Mouse (Mus musculus) midbrain, postnatal 0 days (tissue): ENCODE results near the gene Lin54. TPM values are rescaled to one million over a fixed set of nuclear protein-coding genes. Genes with fewer than 3 reads are reported as not detected.

Experiments
- ATAC-seq: fragments of 200-750 bp; cut with Nextera tagmentation; 2 replicates; pipeline ENCODE4 v1.8.0; 2017; ENCODE audit warnings: moderate number of reproducible peaks, mild to moderate bottlenecking, moderate TSS enrichment, moderate library complexity; ENCODE audit not compliant: low FRiP score
- DNase-seq: peaks from one replicate; pipeline ENCODE4 v3.0.0-alpha.2; 2015; ENCODE audit warnings: low spot score
- H3K27ac ChIP-seq: fragments of 300-500 bp; sonication (generic); 2 replicates; pipeline ENCODE4 v1.5.1; 2014; ENCODE audit warnings: low read depth, mild to moderate bottlenecking, low read length, mixed read lengths
- H3K27me3 ChIP-seq: fragments of 300-500 bp; sonication (generic); 2 replicates; pipeline ENCODE4 v1.6.1; 2014; ENCODE audit warnings: low read length, control low read depth, mixed read lengths; ENCODE audit not compliant: insufficient read depth
- H3K36me3 ChIP-seq: fragments of 300-500 bp; sonication (generic); 2 replicates; pipeline ENCODE4 v1.6.1; 2014; ENCODE audit warnings: low read length, control low read depth, mixed read lengths; ENCODE audit not compliant: insufficient read depth
- H3K4me1 ChIP-seq: fragments of 300-500 bp; sonication (generic); 2 replicates; pipeline ENCODE4 v1.6.1; 2014; ENCODE audit warnings: mild to moderate bottlenecking, control low read depth, antibody characterized with exemption, low read length, mixed read lengths; ENCODE audit not compliant: insufficient read depth
- H3K4me2 ChIP-seq: fragments of 300-500 bp; sonication (generic); 2 replicates; pipeline ENCODE4 v1.6.1; 2014; ENCODE audit warnings: low read depth, mild to moderate bottlenecking, low read length, mixed read lengths; ENCODE audit not compliant: poor library complexity, severe bottlenecking
- H3K4me3 ChIP-seq: fragments of 300-500 bp; sonication (generic); 2 replicates; pipeline ENCODE4 v1.5.1; 2014; ENCODE audit warnings: low read depth, mild to moderate bottlenecking, low read length, moderate library complexity
- H3K9ac ChIP-seq: fragments of 300-500 bp; sonication (generic); replicated peaks from 2 replicates; pipeline ENCODE4 v1.6.1; 2014; ENCODE audit warnings: mild to moderate bottlenecking, low read length, moderate library complexity, mixed read lengths; ENCODE audit not compliant: poor library complexity, severe bottlenecking
- H3K9me3 ChIP-seq: fragments of 300-500 bp; sonication (generic); 2 replicates; pipeline ENCODE4 v1.6.1; 2016; ENCODE audit warnings: low read length, control low read depth
- CTCF ChIP-seq: IDR thresholded peaks from 2 replicates; pipeline ENCODE4 v1.5.1; 2016; ENCODE audit warnings: antibody characterized with exemption, mild to moderate bottlenecking
- WGBS: fragments of 180-500 bp; shearing (Covaris S2); extraction: QIAGEN DNeasy Blood & Tissue Kit; methylation state at CpG from one replicate; pipeline ENCODE4 v1.1.7; 2014; 5-methylcytosine and 5-hydroxymethylcytosine counted together
- polyA plus RNA-seq: library from polyadenylated mRNA; unstranded; fragments of >200 nt; fragmentation: Nextera tagmentation; extraction: Ambion mirVana; gene quantifications from 2 replicates; pipeline ENCODE4 v1.2.1, GENCODE M21; 2015
- total RNA-seq: library from RNA; depleted of rRNA; stranded (reverse); fragments of >200 nt; gene quantifications from 2 replicates; pipeline ENCODE4 v1.2.3, GENCODE M21; 2014

Lin54 gene
- total and polyA plus RNA-seq, 2 experiments from 2014 or later, result 6.3 to 11.4 TPM

DNA sequence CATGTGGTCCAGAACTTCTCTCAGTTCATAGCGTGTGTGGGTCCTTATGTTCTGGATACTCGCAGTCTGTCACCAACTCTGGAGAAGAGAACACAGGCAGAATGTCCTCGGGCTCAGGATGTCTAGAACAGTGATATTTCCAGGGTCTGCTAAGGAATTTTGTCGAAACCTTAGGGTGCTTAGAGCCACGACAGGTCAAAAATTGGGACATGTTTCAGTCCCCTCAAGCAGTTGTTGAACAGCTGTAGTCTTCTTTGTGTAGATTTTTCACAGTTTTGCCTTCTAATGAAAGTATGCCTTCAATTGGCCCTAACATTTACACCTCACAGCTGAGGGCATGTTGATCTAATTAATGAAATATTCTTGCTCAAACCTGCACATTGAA, 18.6 kb upstream of the Lin54 start:
- peak overlapping the region; percentile 77 for H3K4me2 ChIP-seq
- H3K27ac ChIP-seq, result peak overlapping the region; percentile 82; the same call in 1 of the 2 replicates
- no peak for TF ChIP-seq CTCF
- no peak for DNase-seq
- peak overlapping the region; percentile 64 for H3K4me3 ChIP-seq
- no peaks in the 10 kb centered on the region; the same call in 1 of the 2 replicates for H3K27me3 ChIP-seq
- WGBS, result 10% methylated on average over 5 of the region's 5 CpGs
- H3K9me3 ChIP-seq, result no peaks in the 10 kb centered on the region
- no peaks in the 10 kb centered on the region for H3K36me3 ChIP-seq
- ATAC-seq, result peak; percentile 14; the same call in 1 of the 2 replicates
- H3K4me1 ChIP-seq, result peaks cover 4% of the 10 kb centered on the region; the same call in 1 of the 2 replicates
- H3K9ac ChIP-seq, result peak overlapping the region; percentile 78

DNA sequence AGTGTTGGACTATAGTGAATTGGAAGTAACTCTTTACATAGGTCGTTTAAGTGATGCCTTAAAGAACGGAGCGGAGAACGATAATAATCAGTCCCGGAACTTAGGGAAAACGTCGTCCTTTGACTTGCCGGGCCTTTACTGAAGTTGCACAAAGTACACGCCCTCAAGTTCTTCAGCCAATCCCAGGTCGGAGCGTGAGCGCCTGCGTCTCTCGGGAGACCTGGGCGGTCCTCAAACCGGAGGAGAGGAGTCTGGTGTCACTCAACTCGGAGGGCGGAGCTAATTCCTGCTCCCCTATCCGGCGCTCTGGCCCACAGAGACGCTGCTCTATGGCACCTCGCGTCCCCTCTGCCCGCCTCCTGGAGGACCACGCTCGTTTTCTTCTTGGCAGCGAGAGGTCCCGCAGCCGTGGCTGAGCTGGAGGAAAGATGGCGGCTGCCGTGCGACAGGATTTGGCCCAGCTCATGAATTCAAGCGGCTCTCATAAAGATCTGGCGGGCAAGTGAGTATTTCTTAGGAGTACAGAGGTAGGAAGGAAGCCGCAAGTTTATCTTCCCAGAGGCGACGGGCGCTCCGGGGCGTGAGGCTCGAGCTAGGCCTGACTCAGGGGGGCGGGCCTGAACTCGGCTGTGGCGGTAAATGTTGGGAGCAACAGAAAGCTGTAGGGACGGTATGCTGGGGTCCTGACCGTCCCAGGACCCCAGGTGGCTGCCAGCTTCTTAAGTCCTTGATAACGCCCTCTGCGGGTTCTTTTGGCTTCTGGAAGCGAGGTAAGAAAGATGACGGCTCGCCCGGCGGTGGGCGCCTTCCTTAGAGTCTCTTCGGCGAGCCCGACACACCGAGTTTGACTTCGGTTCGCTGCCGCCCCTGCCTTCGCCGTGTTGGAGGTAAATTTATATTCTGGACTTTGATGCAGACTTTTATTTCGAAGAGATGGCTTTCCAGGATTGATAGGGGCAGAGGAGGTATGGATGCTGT, 17.9 kb upstream of the Lin54 start, which contains the start of gene Cops4:
Cops4 (plus strand) TSS at position 261 of the 978 bp plus-strand sequence.
- DNase-seq (peak; percentile 100), ATAC-seq (peak; percentile 100)
- Histone ChIP-seq H3K4me3 (peak within 1 kb of the TSS; percentile 64), H3K4me1 (peaks cover 4% of the 10 kb centered on the region; the same call in 1 of the 2 replicates), H3K27ac (peak within 1 kb of the TSS; percentile 82), H3K9ac (peak within 1 kb of the TSS; percentile 78), H3K36me3 (no peaks in the 10 kb centered on the region), H3K27me3 (no peaks in the 10 kb centered on the region; the same call in 1 of the 2 replicates), H3K4me2 (peak within 1 kb of the TSS; percentile 77), H3K9me3 (no peaks in the 10 kb centered on the region)
- WGBS, result under 1% methylated on average over 64 of the region's 64 CpGs
- peak; percentile 52 for TF ChIP-seq CTCF

DNA sequence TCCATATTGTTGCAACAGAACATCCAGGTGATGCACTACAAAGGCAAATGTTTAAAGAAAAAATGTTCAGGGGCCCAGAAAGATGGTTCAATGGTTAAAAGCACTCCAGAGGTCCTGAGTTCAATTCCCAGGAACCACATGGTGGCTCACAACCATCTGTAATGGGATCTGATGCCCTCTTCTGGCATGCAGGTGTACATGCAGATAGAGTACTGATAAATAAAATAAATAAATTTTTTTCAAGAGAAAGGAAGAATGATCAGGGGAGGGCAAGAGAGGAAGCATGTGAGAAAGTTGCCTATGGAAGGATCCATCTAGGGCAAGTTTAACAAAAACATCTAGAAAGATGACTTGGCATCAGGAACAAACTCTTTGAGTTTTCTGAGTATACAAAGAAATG, 12.1 kb upstream of the Lin54 start:
- Histone ChIP-seq H3K4me3 (no peak overlapping the region), H3K4me1 (no peaks in the 10 kb centered on the region), H3K9ac (no peak overlapping the region), H3K27me3 (no peaks in the 10 kb centered on the region; the same call in 1 of the 2 replicates), H3K27ac (no peak overlapping the region), H3K9me3 (no peaks in the 10 kb centered on the region), H3K36me3 (no peaks in the 10 kb centered on the region), H3K4me2 (no peak overlapping the region)
- no peak for DNase-seq
- no peak for ATAC-seq
- TF ChIP-seq CTCF, result no peak

DNA sequence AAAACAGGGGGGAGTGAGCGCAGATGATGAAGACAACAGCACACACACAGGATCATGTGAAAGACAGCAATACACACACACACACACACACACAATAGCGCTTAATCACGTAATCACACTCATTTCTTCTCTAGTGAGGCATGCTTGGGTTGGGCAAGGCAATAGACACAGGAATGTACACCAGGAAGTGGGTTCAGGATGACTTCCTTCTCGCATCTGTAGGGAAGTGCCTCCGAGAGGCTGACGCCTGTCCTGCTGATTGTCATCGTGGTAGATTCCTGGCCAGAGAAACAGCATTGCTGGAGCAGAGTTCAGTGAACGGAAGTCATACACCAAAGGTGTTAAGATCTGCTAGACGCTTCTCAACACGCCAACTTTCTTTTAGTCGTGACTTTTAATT, 8.8 kb upstream of the Lin54 start:
- no peak for ATAC-seq
- H3K27me3 ChIP-seq, result no peaks in the 10 kb centered on the region
- no peak for TF ChIP-seq CTCF
- no peak overlapping the region for H3K27ac ChIP-seq
- no peak overlapping the region for H3K4me2 ChIP-seq
- H3K9me3 ChIP-seq, result no peaks in the 10 kb centered on the region
- no peak overlapping the region for H3K9ac ChIP-seq
- no peak for DNase-seq
- WGBS, result 80% methylated on average over 11 of the region's 11 CpGs
- H3K4me1 ChIP-seq, result no peaks in the 10 kb centered on the region
- H3K36me3 ChIP-seq, result no peaks in the 10 kb centered on the region
- H3K4me3 ChIP-seq, result no peak overlapping the region

DNA sequence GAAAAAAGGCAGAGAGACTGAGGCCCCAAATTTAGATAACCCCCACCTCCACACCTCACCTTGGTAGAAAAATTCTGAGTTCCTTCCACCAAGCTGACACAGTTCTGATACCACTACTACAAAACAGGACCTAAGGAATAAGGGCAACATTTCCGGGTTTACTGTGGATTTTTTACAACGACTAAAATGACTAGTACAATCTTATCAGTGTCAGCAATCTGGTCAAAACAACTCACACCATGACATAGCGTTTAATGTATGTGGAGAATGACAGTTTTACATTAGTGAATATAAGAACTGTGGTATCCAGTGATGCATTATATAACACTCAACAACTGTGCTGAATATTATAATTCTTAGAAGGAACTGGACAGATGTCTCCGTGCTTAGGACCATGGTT, 828 bp upstream of the Lin54 start:
- no peak for TF ChIP-seq CTCF
- no peaks in the 10 kb centered on the region for H3K27me3 ChIP-seq
- ATAC-seq, result no peak
- no peak for DNase-seq
- no peak overlapping the region for H3K27ac ChIP-seq
- H3K36me3 ChIP-seq, result no peaks in the 10 kb centered on the region
- peak overlapping the region; percentile 93 for H3K4me2 ChIP-seq
- no peaks in the 10 kb centered on the region for H3K9me3 ChIP-seq
- H3K9ac ChIP-seq, result no peak overlapping the region
- 82% methylated on average over 4 of the region's 4 CpGs for WGBS
- H3K4me1 ChIP-seq, result peaks cover 12% of the 10 kb centered on the region
- no peak overlapping the region; the same call in 1 of the 2 replicates for H3K4me3 ChIP-seq

DNA sequence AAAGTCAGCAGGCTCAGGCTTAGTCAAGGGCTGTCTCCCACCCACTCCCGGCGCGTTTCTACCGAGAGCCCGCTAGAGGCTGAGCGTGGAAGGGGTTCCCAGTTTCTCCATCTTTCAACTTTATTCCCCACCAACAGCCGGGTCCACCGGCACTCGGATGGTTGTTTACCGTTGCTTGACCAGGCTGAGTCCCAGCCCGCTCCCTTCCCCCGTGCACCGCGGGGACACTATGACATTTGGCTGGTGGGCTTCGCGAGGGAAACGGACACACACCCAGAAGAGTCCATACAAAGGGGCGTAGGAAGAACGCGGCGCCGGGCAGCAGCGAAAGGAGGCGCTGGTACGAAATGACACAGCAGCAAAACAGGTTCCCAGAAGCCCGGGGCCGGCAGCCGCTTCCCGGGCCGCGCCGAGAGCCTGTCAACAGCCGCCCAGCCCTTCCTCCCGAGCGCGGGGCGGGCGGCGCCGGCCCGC, 571 bp downstream of the Lin54 start:
- WGBS, result 0% methylated on average over 36 of the region's 41 CpGs
- H3K4me2 ChIP-seq, result peak overlapping the region; percentile 93
- H3K27ac ChIP-seq, result peak overlapping the region; percentile 59; the same call in 1 of the 2 replicates
- peak; percentile 38 for TF ChIP-seq CTCF
- peak overlapping the region; percentile 54 for H3K9ac ChIP-seq
- H3K36me3 ChIP-seq, result no peaks in the 10 kb centered on the region
- no peaks in the 10 kb centered on the region for H3K9me3 ChIP-seq
- peaks cover 12% of the 10 kb centered on the region for H3K4me1 ChIP-seq
- no peaks in the 10 kb centered on the region for H3K27me3 ChIP-seq
- peak overlapping the region; percentile 83 for H3K4me3 ChIP-seq
- ATAC-seq (peak; percentile 12; the same call in 1 of the 2 replicates), DNase-seq (peak; percentile 47)
